Mouse (Mus musculus) lung, postnatal 0 days (tissue): ENCODE data around the gene Zc3h14.
A peak's percentile ranks its signal among the peaks of the same experiment; 100 is the strongest.

Experiments used
- CTCF ChIP-seq: IDR thresholded peaks from 2 replicates; pipeline ENCODE4 v1.5.1; 2016; ENCODE audit warnings: antibody characterized with exemption, mild to moderate bottlenecking
- EP300 ChIP-seq: IDR thresholded peaks from 2 replicates; pipeline ENCODE4 v1.6.1; 2016; ENCODE audit warnings: antibody characterized with exemption, mild to moderate bottlenecking, control low read depth

DNA sequence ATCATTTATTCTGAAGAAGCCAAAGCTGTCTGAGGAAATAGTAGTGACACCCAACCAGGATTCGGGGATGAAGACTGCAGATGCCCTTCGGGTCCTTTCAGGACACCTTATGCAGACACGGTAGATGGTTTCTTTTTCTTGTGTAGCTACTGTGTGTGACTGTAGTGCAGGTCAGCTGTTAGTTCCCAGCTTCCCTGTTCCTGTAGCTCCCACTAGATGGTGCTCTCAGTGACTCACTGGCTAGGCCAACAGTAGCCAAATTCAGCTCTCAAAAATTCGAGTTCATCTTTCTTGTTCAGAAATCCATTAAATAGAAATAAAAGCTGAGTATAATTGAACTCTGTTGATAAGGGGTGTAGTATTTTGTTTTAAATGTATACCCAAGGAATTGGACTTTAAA, 32.4 kb downstream of the Zc3h14 start:
- TF ChIP-seq CTCF: peak; percentile 62
- no peak for TF ChIP-seq EP300
